ENCODE assay signal across 11 mouse cellular contexts in genomic region chr15:25283713-25284112, GRCm38 (mm10).
"Had no signal": no experiment of that assay in that cellular context is flagged by ENCODE, and none has a peak within 500 bp of the region (broad histone marks: within the 10 kb centered on the region; RNA-seq: fewer than 3 reads in every experiment).

No protein-coding gene starts in this region.

- H3K4me3 ChIP-seq: layer of hippocampus, adult 2 months; limb, embryonic 15.5 days; liver, embryonic 12.5 days; midbrain, embryonic 10.5 days; myocyte had no signal

- H3K9me3 ChIP-seq: limb, embryonic 15.5 days; liver, embryonic 12.5 days; midbrain, embryonic 10.5 days had no signal

- H3K4me1 ChIP-seq: liver, embryonic 12.5 days had no signal

- ATAC-seq: liver, embryonic 12.5 days had no signal

- H3K4me2 ChIP-seq: limb, embryonic 15.5 days; liver, embryonic 12.5 days; lung, embryonic 14.5 days had no signal

- H3K27me3 ChIP-seq: limb, embryonic 15.5 days; liver, embryonic 12.5 days had no signal

- DNase-seq: kidney, postnatal 10 days; lung, postnatal 10 days; lung, postnatal 4 days; spleen, adult 18-20 months; thymus, postnatal 36 days had no signal

- H3K9ac ChIP-seq: limb, embryonic 15.5 days; liver, embryonic 12.5 days; lung, embryonic 14.5 days had no signal

- H3K27ac ChIP-seq: layer of hippocampus, adult 2 months; limb, embryonic 15.5 days; liver, embryonic 12.5 days; midbrain, embryonic 10.5 days had no signal

- H3K36me3 ChIP-seq: limb, embryonic 15.5 days; liver, embryonic 12.5 days; midbrain, embryonic 10.5 days had no signal
